Mouse (Mus musculus) left cerebral cortex, adult 8-10 months (tissue): ENCODE measurements around the gene Fgf12. TPM values are rescaled to one million over a fixed set of nuclear protein-coding genes. Genes with fewer than 3 reads are reported as not detected.

ENCODE experiments used
- DNase-seq, 2 experiments: peaks; one replicate each; pipeline ENCODE4 v3.0.0; 2022; ENCODE audit warnings: low spot score in 2 of 2
- total RNA-seq, 4 experiments: library from RNA; stranded (reverse); gene quantifications; 2 replicates each; pipeline ENCODE4 v1.2.4; 2022

Fgf12 gene
- total RNA-seq, 4 experiments from 2014 or later, result 272 to 312 (median 287) TPM

DNA sequence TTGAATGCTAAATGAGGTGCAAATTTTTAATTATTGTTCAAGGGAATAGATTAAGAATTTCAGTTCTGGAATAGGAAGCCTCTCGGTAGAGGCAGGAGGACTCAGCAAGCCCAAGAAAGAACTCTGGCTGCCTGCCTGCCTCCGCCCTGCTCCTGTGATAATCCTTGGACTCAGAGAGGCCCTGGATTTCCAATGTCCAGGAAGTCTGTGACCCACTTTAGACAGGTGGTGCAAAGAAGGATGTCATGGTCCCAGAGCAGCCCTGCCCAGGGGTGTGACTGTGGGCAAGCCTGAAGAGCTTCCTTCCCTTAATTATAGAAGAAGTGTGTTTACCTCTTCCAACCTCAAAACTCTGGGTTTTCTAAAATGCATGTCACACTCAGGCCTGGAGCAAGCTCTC is 273.8 kb downstream of the Fgf12 start:
- DNase-seq, result no peak

DNA sequence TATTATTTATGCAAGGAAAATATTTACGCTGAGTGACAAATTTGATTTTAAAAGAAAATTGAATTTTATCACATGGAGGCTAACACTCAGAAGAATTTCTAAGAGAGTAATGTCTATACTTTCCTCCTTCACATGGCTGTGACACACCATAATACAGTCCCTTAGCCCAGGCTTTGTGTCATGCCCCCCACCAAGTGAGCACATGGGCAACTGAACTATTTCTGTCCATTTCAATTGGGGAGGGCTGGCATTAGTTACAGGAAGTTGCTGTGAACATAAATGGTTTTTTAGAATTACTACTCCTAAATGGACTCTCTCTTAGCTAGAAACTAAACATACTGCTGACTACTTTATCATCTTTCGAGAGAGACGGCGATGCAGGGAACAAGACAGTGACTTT is 276.2 kb downstream of the Fgf12 start:
- no peak for DNase-seq

DNA sequence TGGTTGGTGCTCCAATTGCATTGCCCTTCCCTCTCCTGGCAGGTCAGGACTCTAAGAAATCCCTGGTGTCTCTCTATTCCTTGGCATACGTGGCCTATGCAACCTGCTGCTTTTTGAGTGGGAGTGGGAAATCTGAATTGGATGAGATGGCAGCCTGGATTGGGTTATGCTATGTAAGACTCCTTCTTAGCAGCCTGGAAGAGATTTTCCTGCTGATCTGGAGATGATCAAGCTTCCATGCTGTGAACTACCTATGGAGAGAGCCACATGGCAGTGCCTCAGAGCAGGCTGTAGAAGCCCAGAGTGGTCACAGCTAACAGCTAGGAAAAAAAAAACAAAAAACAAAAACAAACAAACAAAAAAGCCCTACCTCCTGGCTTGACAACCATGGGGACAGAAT is 277.3 kb downstream of the Fgf12 start:
- no peak for DNase-seq

DNA sequence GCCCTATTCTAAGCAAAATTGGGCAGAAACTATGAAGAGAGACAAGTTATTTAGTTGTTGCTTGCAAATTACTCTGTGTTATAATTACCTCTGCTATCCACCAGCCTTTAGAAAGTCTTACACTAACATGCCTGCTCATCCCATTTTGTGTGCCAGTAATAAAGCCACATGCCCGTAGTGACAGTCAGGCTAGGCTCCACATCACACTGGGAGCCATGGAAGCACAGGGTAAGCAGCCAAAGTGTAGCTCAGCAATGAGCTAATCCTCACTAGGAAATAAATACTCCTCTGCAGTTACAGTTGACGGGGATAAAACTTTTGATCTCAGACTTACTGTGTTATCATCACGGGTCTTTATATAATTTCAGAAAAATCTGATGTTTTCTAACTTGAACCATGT is 298.0 kb downstream of the Fgf12 start:
- no peak for DNase-seq

DNA sequence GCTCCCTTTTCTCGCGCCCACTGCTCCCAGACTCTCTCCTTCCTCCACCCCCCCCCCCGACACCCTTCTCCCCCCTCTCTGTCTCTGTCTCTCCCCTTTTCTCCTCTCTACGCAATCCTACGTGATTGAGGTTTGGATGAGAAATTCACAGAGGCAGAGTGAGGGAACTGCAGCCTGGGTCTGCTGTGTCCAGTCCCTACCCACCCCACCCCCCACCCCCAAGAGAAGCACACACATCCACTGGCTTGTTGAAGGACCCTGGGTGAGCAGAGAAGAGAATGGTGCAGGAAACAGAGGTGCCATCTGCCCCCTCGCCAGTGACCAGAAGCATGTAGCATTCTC is 305.8 kb downstream of the Fgf12 start:
- no peak for DNase-seq

DNA sequence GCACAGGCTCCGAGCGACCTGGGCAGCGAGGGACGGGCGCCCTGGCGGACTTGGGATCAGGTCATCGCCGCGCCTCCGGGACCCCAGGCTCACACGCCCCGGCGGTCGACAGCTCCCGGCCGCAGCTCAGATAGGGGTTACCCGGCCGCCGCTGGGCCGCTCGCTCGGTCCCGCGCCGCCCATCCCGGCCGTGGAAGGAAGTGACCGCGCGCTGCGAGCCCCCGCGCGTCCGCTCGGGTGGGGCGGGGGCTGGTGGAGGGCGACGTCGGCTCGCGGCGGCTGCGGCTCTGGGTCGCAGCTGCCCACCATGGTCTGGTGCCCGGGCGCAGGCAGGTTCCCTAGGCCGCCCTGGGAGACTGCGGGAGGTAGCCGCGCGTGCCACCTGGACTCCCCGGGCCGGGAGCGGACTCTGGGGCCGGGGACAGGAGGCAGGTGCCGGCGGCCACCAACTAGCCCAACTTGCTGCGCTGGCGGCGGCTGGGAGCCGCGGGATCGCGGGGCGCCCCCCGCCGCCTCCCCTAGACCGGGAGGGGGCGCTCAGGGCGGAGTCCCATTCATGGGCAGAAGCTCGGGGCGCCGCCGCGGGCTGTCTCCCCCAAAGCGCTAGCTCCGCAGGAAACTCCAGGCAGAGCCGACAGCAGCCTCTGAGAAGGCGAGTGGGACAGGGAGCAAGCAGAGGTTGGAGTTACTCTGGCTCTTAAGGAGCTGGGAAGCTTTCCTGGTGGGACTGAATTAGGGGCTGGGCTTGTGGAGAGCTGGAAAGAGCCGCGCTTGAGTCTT is 306.3 kb downstream of the Fgf12 start:
- peak; percentile 29 to 46 for DNase-seq

DNA sequence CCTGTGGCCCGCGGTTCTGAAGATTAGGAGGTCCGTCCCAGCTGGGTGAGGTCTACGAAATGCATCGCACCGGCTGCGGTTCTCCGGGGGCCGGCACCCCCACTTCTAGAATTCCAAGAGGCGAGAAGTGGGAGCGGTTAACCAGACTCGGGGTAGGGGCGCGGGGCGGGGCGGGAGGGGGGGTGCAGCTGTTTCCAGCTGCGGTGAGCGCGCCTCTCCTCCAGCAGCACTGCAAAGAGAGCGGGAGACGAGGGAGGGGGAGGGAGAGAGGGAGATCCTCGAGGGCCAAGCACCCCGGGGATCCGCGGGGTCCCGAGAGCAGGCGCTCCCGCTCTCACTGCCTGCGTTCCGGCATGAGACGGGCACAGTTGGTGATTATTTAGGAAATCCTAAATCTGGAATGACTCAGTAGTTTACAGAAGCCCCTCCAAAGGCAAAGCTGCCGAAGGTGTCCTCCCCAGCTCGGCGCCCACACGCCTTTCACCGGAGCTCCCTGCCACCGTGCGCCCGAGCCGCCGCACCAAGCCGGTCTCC is 307.0 kb downstream of the Fgf12 start:
- DNase-seq, result peak in 1 of 2 experiments; percentile 13

DNA sequence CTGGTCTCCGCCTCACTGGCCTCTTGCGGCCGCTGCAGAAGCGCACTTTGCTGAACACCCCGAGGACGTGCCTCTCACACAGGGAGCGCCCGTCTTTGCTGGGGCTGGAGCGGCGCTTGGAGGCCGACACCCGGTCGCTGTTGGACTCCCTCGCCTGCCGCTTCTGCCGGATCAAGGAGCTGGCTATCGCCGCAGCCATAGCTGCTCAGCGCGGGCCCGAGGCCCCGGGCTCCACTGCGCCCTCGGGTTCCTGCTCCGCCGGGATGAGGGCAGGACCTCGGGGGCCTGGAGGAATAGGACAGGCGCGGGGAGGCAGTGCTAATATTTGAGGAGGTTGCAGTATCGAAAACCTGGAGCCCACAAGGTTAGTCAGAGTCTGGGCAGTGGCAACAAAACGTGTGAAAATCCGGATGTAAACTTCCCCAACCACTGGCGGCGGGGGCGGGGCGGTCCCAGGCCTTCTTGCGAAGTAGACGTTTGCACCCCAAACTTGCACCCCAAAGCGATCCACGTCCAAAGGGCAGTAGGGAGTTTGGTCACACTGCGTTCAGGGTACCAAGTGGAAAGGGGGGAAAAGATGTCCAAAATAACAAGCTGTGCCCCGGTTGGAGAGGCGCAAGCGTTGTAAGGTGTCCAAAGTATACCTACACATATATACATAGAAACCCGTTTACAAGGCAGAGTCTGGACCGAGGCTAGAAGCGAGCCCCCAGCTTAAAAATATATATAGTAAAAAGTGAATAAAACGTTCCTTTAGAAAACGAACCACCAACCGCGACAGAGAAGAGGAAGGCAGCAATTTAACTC is 307.7 kb downstream of the Fgf12 start:
- peak in 1 of 2 experiments; percentile 13 for DNase-seq

DNA sequence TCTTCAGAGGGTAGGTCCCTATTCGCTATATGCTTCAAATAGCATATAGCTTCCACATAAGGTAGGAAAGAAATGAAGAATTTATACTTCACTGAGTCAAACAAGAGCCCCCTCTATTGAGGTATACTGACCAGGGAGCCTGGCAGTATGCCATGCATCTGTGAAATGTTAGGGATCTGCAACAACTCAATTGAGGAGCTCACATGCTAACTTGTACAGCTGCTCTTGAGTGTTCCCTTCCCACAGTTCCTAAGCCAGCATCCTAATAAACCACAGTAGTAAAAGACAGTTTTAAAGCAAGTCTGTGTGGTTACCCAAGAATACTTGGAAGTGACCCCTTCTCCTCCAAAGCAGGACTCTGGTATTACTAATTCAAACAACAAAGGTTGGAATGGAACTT is 331.3 kb downstream of the Fgf12 start:
- no peak for DNase-seq

DNA sequence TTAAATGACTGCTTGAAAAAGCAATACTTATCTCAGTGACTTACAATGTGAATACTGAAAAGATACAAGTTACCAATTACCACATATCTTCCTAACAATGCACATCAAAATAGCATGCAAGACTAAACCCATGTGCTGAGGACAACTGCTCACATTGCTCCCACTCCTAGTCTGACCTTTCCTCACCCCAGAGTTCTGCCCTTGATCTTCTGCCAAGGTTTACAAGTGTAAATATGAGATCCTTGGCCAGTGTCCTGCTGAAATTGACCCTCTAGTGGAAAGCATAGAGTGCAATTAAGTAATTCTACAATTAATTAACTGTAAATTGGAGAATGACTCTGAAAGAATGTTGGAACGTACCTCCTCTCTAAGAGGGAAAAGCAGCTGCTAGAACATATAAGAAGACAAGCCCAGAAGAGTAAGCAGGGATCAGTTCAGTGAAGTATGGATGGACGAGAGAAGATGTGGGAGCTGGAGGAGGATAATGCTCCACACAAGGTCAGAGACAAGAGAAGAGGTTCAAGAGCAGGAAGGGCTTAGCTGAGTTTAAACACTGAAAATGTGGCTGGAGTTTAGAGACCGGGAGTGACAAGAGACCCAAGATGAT is 333.1 kb downstream of the Fgf12 start:
- no peak for DNase-seq

DNA sequence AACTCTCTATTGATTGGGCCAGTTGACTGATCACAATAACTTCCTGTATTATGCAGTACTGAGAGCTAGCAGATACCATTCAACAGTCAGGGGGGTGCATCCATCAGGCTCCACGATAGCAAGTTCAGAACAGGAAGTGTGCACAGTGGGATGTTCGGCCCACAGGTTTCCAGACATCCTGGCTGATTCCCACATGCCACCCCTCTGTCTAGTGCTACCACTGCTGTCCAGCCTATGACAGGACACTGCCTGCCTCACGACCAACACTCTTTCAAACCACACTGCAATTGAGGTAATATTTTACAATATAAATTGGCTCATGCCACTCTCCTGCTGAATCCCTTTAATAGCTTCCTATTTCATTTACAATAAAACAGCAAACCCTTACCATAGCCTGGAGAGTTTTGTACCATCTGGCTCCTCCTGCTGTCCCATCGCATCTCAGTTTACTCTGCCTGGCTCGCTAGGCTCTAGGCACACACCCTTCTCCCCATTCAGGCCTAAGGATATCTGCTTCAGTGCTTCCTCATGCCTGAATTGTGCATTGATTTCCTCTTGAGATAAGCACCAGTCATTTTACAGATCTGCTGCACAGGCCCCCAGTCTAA is 341.6 kb downstream of the Fgf12 start:
- DNase-seq, result no peak

DNA sequence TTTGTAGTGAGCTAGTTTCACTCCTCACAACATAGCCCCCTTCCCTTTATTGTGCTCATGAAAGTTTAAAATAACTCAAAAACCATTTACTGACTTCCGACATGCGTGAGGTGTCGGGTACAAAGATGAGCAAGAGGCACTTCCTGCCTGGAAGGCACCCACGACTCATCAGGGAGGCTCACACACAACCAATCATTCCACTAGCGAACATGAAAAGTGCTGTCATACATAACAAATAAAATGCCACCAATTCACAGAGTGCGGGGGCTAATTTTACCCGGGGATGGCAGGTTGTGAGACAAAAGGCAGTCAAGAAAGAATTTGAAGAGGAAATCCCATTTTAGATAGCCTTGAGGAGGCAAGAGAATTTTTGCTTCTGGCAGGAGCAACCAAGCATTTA is 344.6 kb downstream of the Fgf12 start:
- no peak for DNase-seq

DNA sequence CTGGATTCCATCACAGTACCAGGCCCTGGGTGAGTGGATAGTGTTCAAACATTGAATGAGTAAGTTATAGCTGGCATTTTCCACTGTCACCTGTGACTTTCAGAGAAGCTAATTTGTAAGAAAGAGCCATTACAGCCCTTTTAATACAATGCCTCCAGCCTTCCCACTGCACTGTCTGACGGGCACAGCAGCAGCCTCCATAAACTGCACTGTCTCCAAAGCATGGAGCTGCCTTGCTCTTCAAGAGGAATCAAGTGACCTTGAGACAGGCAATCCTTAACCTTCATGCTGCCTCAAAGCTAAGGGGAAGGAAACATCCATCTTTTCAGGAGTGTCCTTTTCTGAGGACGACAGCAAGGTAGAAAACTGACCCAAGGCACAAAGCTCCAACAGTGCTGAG is 345.0 kb downstream of the Fgf12 start:
- no peak for DNase-seq

DNA sequence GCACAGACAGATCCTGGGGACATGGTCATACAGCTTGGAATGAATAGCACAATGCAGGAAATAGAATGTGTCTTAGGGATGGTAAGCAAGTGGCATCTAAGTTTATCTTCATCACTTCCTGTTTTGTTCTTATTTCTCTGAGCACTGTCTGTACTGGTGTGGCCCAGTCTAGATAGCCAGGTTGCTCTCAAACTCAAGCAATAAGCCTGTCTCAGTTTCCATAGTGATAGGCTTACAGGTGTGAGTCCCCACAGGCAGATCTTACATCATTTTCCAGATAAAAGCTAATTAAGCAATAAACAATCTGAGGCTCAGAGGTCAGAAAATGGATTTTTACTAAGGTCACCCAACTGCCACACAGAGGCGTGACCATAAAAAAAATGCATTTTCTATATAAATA is 348.7 kb downstream of the Fgf12 start:
- no peak for DNase-seq

DNA sequence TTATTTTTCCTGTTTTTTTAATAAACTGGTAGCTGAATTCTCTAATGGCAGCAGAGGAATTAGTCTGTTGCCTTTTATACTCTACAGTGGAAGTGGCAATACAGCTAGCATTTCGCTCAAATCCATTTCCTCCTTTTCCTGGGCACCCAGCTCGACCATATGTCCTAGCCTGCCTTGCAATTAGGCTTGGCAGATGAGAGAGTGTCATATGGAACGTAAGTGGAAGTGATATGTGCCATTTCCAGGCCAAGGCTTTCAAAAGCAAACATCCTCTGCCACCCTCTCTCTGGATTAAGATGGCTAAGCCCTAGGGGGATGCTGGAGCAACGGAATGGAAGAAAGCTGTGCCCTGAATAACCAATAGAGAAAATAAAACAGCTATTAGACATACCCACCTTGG is 350.2 kb downstream of the Fgf12 start:
- DNase-seq, result no peak

DNA sequence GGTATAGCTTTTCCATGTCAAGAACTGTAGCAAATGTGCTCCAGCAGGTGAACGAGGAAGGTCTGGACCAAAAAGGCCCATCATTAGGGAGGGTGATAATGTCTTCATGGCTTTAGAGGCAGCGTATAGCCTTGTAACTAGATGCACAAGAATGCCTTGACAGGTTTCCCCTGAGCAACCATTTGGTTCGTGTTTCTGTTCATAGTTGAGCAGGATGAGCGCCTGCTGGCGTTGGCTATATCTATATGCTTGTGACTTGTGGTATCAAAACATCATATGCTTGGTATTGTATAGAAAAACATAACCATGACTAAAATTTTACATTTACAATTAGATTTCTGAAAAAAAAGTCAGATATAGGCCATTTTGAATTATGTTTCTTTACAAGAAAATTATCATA is 361.6 kb downstream of the Fgf12 start:
- no peak for DNase-seq

DNA sequence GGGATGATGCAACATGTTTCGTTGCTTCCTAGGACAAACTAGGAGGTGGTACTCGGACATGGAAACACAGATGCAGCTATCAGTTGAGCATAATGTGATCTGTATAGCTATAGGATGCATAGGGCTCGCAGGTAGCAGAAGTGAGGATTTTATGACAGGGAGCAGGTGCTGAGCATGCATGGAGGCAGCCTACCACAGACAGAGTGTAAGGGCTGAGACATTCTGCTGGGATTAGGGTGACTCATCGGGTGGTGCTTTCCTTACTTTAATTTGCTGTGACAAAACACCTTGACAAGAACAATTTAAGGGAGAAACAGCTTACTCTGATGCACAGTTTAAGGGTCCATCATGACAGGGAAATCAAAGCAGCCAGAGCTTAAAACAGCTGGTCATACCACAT is 363.8 kb downstream of the Fgf12 start:
- no peak for DNase-seq

DNA sequence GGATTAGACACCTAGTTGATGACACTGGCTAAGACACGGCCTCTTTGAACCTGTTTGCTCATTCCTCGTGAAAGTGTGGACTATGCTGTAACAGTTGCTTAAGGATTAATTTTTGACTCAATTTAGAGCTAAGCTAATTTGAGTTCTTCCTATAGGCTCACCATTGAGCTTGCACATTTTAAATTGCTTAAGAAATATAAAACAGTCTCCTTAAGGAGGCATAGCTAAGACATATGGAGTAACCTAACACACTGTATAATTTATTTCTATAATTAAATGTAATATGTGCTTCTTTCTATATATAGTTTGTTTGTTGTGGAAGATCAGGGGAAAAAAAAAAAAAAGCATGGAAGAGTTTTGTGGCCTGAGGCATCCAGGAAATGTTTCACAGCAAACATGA is 378.1 kb downstream of the Fgf12 start:
- DNase-seq, result no peak

DNA sequence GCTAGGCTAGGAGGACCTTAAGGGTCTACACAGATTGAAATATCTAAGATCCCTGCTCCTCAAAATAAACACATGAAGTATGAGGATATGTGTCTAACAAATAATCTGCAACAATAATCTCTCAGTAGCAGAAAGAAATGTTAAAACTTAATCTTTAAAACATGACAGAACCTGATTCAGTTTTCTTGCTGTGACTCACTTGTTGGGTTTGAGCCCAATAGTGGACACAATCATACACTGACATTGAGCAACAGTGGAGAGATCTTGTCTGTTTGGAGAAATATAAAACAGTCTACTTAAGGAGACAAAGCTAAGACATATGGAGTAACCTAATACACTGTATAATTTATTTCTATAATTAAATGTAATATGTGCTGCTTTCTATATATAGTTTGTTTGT is 379.6 kb downstream of the Fgf12 start:
- no peak for DNase-seq

DNA sequence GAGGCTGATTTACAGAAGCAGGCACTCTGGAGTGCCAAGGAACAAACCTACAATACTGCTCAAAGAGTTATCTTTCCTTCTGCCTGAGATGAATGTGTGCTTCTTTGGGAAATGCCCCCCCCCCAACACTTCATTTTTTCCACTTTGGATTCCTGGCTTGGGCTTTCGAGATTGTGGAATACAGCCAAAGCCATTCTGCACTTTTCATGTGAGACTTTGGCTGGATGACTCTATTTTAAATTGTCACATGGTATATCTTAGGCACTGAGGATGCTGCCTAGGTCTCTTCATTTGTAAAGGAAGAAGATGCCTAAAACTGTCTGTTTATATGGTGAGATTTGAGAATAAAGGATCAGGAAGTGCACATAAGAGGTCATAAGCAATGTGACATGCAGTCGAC is 402.2 kb downstream of the Fgf12 start:
- no peak for DNase-seq

DNA sequence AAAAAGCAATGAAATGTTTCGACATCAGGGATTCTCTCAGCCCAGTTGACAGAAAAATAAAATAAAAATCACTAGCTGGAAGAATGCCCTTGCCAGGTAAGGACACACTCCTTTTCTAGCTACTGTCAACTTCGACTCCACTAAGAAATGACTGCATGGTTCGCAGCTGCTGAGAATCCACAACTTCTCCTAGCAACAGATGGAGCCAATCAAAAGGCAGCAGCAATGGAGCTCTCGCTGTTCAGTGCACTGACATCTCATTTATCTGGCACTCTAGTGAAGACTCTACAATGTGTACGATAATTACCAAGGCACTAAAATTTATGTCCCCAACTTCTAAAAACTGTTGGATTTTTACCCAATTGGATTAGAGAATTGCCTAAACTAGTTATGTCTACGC is 407.5 kb downstream of the Fgf12 start:
- no peak for DNase-seq

DNA sequence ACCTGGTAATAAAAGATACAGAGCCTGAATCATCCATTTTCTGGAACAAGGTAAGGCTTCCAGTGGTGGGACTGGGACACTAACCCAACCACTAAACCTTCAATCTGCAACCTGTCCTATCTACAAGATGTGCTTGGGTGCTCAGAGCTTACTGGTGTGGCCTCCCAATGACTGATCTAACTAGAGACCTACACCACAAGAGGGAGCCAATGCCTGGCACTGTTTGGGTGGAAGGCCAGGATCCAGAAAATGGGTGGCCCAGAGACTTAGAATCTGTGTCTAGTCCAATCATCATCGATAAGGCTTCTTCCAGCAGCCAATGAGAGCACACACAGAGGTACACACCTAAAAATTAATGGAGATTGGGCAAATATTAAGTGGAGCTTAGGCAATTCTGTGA is 414.9 kb downstream of the Fgf12 start:
- no peak for DNase-seq
